Mouse (Mus musculus): Measurements from ENCODE around the gene Ercc6l.
"Not testable (repeated sequence)": the region's sequence is repeated elsewhere in the genome, so short reads cannot be mapped to it uniquely, and the experiment has no call there.

Gene Ercc6l

DNA sequence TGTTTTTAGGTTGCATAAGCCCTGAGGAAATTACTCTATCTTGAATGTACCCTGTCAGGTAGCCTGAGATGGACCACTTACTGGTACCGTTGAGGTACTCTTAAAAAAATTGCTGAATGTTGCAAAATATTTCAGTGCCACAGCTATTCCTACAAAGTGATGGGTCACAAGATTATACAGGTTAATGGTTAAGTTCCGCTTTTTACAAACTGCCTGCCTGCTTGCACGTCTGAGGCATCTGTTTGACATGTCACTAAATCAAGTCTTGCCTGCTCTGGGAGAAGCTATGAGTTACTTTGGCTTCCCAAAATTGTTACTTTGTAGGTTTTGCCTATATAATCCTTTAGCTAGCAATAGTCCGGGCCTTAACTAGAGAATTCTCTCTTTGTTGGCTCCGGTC is 47.5 kb downstream of the Ercc6l start:
- not testable (repeated sequence) for DNase-seq (ENCODE audit: low spot score in 2 of 2)

DNA sequence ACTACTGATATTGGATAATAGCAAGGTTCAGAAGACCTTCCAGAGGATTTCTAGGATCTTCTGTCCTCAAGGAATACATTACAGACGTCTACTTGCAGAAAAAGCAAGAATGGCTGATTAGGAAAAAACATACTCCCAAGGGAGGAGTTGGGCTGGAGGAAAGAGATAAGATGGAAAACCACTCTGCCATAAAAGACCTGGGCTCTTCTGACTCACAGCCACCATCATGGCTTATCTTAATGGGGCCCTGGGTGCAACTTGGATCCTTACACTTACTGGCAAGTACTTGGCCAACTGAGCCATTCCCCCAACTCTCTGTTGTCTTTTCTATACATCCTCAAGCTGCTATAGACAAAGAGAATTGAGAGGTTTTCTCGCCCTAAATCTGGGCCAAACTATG is 53.1 kb downstream of the Ercc6l start:
- not testable (repeated sequence) for DNase-seq (ENCODE audit: low spot score in 2 of 2)

DNA sequence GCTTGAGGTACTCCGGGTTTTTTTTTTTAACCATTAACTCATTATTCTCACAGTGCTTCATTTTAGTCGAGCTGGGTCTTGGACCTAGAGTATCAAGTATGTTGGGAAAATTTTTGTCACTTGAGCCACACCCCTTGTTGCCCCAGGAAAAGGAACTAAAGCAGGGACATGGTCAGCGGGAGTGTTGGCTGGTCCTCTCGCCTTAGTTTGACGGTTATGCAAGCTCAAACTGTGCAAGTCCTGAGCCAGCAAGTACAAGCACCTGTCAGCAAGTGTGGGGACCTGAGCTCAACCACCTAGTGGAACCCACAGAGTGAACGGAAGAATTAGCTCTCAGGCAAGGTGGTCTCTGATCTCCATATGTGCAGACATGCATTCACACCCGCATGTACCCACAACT is 55.0 kb downstream of the Ercc6l start:
- no peak for DNase-seq (ENCODE audit: low spot score in 2 of 2)

DNA sequence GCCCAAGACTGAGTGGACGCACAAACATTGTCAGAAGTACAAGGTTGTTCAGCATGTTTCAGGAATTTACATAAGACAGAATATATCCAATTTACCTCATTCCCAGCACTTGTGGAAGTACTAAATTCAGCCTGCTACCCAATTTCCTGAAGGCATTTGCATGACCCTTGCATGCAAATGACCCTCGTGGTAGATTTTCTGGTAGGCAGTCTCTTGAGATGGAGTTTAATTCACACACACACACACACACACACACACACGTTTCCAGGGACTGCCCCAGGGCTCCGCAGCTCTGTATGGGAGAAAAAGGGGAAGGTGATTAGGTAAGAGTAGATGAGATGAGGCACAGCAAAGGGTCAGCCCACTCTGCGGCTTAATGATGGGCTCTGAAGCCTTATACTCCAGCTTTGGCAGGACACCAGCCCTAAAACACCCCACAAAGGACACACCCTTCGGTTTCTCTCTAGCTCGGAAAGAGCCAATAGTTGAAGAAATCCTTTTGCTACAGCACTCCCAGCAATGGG is 62.4 kb downstream of the Ercc6l start:
- no peak for DNase-seq (ENCODE audit: low spot score in 2 of 2)
